Mouse (Mus musculus) liver, embryonic 11.5 days (tissue): ENCODE measurements around the gene Clca3a2. TPM values are rescaled to one million over a fixed set of nuclear protein-coding genes. Genes with fewer than 3 reads are reported as not detected.
"Not testable (repeated sequence)": the region's sequence is repeated elsewhere in the genome, so short reads cannot be mapped to it uniquely, and the experiment has no call there.

Source experiments
- ATAC-seq: fragments of 200-750 bp; cut with Nextera tagmentation; replicated peaks from 2 replicates; pipeline ENCODE4 v1.8.0; 2017; ENCODE audit warnings: moderate number of reproducible peaks, mild to moderate bottlenecking, moderate TSS enrichment, moderate library complexity; ENCODE audit not compliant: low FRiP score
- DNase-seq: peaks from one replicate; pipeline ENCODE4 v3.0.0-alpha.2; 2017; ENCODE audit warnings: low spot score
- H3K27ac ChIP-seq: fragments of 300-500 bp; sonication (generic); 2 replicates; pipeline ENCODE4 v1.5.1; 2014; ENCODE audit warnings: mild to moderate bottlenecking, low read depth, low read length, control low read depth
- H3K27me3 ChIP-seq: fragments of 300-500 bp; sonication (generic); replicated peaks from 2 replicates; pipeline ENCODE4 v1.6.1; 2014; ENCODE audit warnings: low read length, mixed read lengths; ENCODE audit not compliant: control insufficient read depth, insufficient read depth
- H3K36me3 ChIP-seq: fragments of 300-500 bp; sonication (generic); 2 replicates; pipeline ENCODE4 v1.6.1; 2014; ENCODE audit warnings: mild to moderate bottlenecking, low read length, moderate library complexity, mixed read lengths; ENCODE audit not compliant: control insufficient read depth, insufficient read depth
- H3K4me1 ChIP-seq: fragments of 300-500 bp; sonication (generic); replicated peaks from 2 replicates; pipeline ENCODE4 v1.6.1; 2014; ENCODE audit warnings: low read length, mixed read lengths; ENCODE audit not compliant: control insufficient read depth, insufficient read depth
- H3K4me2 ChIP-seq: fragments of 300-500 bp; sonication (generic); 2 replicates; pipeline ENCODE4 v1.6.1; 2014; ENCODE audit warnings: mild to moderate bottlenecking, control low read depth, moderate library complexity
- H3K4me3 ChIP-seq: fragments of 300-500 bp; sonication (generic); 2 replicates; pipeline ENCODE4 v1.5.1; 2014; ENCODE audit warnings: low read depth, low read length, control low read depth
- H3K9ac ChIP-seq: fragments of 300-500 bp; sonication (generic); 2 replicates; pipeline ENCODE4 v1.6.1; 2014; ENCODE audit warnings: low read depth, low read length, control low read depth
- H3K9me3 ChIP-seq: fragments of 300-500 bp; sonication (generic); 2 replicates; pipeline ENCODE4 v1.6.1; 2016; ENCODE audit warnings: low read length, inconsistent platforms, mixed read lengths; ENCODE audit not compliant: control insufficient read depth
- WGBS: fragments of 180-500 bp; shearing (Covaris S2); extraction: QIAGEN DNeasy Blood & Tissue Kit; methylation state at CpG from one replicate; pipeline ENCODE4 v1.1.7; 2014; 5-methylcytosine and 5-hydroxymethylcytosine counted together
- polyA plus RNA-seq: library from polyadenylated mRNA; unstranded; fragments of >200 nt; fragmentation: Nextera tagmentation; extraction: Ambion mirVana; gene quantifications from 2 replicates; pipeline ENCODE4 v1.2.1, GENCODE M21; 2014

The Clca3a2 gene
- polyA plus RNA-seq, 1 experiment from 2014 or later = 0.18 TPM

DNA sequence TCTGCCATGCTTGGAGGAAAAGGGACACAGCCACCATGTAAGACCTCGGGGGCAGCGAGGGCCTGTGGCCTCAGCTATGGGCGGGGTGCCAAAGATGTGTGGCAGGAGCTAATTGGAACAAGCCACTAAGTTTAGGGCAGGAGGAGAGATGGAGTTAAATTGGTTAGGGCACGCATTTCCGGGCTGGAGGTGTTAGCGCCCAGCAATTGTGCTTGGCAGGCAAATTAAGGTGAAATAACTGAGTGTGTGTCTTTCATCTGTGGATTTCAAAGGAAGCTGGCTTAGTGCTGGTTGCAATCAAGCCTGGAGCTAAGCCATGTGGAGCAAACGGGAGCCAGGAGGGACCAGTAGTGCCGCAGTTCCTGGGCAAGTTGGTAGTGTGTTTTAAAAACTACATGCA is 63.2 kb downstream of the Clca3a2 start:
- ATAC-seq, H3K36me3 ChIP-seq, H3K27ac ChIP-seq, H3K9me3 ChIP-seq, DNase-seq, H3K9ac ChIP-seq, H3K4me3 ChIP-seq, H3K4me2 ChIP-seq, H3K27me3 ChIP-seq, H3K4me1 ChIP-seq: not testable (repeated sequence)
- WGBS = 78% methylated on average over 8 of the region's 8 CpGs

DNA sequence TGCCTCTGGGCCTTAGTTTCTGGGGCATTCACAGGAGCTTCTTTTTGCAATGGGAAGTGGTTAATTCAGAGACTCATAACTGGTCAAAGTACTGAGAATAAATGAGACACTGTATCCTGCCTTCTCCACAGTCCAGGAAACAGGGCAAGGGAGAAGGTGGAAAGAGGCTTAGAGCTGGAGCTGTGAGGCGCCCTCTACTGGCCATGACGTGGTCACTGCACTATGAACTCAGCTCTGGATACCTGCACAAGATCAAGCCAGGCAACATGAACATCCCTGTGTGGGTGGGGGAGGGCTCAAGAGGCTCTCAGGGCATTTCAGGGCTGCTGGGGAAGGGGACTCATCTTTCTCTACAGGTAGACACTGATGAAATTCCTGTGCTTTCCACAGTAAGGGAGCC is 66.2 kb downstream of the Clca3a2 start:
- Histone ChIP-seq H3K4me3 (no peak overlapping the region), H3K36me3 (no peaks in the 10 kb centered on the region), H3K9me3 (no peaks in the 10 kb centered on the region), H3K27me3 (no peaks in the 10 kb centered on the region), H3K4me2 (no peak overlapping the region), H3K4me1 (no peaks in the 10 kb centered on the region), H3K9ac (no peak overlapping the region), H3K27ac (no peak overlapping the region)
- DNase-seq (no peak), ATAC-seq (no peak)
- 0% methylated on average over 2 of the region's 2 CpGs for WGBS

DNA sequence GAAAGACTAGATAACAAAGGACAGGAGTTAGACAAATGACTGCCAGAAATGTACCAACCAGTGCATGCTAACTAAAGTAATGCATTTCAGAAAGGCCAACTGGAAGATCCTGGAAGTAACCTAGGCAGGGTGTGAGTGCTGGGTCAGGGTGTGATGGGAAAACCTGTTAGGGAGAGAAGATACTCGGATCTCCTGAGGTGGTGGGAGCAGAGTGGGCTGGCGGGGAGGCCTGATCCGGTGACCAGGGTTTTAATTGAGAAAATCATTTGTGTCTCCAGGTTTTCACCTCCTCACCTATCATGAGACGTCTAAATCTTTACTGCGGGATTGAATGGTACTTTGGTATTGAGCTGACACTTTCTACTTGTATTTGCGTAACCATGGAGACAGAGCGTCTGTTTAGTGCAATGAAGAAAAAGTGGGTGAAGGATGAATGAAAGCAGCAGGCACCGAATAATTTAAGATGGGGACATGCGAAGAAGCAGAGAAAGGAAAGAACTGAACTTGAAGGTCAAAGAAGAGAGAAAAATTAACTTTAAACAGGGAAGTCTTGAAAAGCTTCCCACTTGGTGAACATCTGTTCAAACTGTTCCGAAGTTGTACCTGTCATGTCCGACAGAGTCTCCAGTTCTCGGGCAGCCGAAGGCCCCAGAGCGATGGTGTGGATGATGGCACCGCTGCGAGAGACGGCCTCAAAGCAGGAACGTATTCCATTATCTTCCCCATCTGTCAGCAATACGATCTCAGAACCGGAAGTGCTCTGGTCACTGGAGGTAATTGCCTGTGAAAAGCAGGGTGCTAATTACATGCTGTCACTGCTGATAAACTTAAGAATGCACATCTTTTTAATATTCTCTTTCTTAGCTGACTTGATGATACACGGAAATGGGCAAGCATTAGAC is 70.0 kb downstream of the Clca3a2 start:
- not testable (repeated sequence) for H3K4me1 ChIP-seq, ATAC-seq, H3K9ac ChIP-seq, H3K27me3 ChIP-seq, H3K27ac ChIP-seq, H3K36me3 ChIP-seq, H3K4me3 ChIP-seq, H3K4me2 ChIP-seq, H3K9me3 ChIP-seq, DNase-seq
- 71% methylated on average over 18 of the region's 21 CpGs for WGBS

DNA sequence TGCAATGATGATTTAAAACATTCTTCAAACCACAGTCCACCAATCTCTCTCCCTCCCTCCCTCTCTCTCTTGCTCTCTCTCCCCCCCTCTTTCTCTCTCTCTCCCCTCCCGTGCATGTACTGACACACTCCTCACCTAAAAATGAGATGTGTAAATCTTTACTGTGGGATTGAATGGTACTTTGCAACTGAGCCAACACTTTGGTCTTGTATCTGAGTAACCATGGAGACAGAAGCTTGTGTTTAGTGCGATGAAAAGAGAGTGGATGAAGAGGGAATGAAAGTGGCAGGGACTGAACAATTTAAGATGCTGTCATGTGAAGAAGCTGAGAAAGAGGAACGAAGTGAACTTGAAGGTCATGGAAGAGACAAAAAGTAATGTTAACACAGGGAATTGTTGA is 71.6 kb downstream of the Clca3a2 start:
- H3K4me3 ChIP-seq, H3K27me3 ChIP-seq, H3K9me3 ChIP-seq, H3K4me1 ChIP-seq, DNase-seq, H3K36me3 ChIP-seq, H3K4me2 ChIP-seq, ATAC-seq, H3K27ac ChIP-seq, H3K9ac ChIP-seq: not testable (repeated sequence)
- WGBS = 59% methylated on average over 3 of the region's 3 CpGs

Other genes with a start within 250 kb of the Clca3a2 start
- 7.2 and 7.3 TPM in 2 replicates for gene Hs2st1, start 249.3 kb downstream of the Clca3a2 start, polyA plus RNA-seq
- gene Selenof, start 249.2 kb downstream of the Clca3a2 start, polyA plus RNA-seq = 369 and 370 TPM in 2 replicates
- 97.7 and 100 TPM in 2 replicates for gene Sh3glb1, start 99.2 kb downstream of the Clca3a2 start, polyA plus RNA-seq
- gene Clca3a1, start 58.5 kb downstream of the Clca3a2 start, polyA plus RNA-seq = 3.0 and 3.1 TPM in 2 replicates
- gene Clca3b, start 29.9 kb upstream of the Clca3a2 start, polyA plus RNA-seq = not detected in 2 replicates
- gene Clca4b, start 113.0 kb upstream of the Clca3a2 start, polyA plus RNA-seq = not detected in 2 replicates
- not detected in 2 replicates for gene Clca4a, start 155.6 kb upstream of the Clca3a2 start, polyA plus RNA-seq
- gene Clca1, start 213.3 kb upstream of the Clca3a2 start, polyA plus RNA-seq = not detected in 2 replicates